Mouse (Mus musculus) forebrain, embryonic 16.5 days (tissue): Measurements from ENCODE around the gene Krtap4-6. TPM values are rescaled to one million over a fixed set of nuclear protein-coding genes. Genes with fewer than 3 reads are reported as not detected.

Experiments
- polyA plus RNA-seq: library from polyadenylated mRNA; unstranded; fragments of >200 nt; fragmentation: Nextera tagmentation; extraction: Ambion mirVana; gene quantifications from 2 replicates; pipeline ENCODE4 v1.2.1, GENCODE M21; 2015

Gene Krtap4-6
- polyA plus RNA-seq, 1 experiment from 2014 or later, result not detected

Other genes with a start within 250 kb of the Krtap4-6 start
- gene Krt12, start 243.7 kb downstream of the Krtap4-6 start, polyA plus RNA-seq, result 0.18 and 0.24 TPM in 2 replicates
- gene Krt20, start 227.8 kb downstream of the Krtap4-6 start, polyA plus RNA-seq, result not detected in 2 replicates
- gene Krt23, start 172.8 kb downstream of the Krtap4-6 start, polyA plus RNA-seq, result 0.15 TPM in 1 of 2 replicates, not detected in the other
- gene Krt39, start 144.6 kb downstream of the Krtap4-6 start, polyA plus RNA-seq, result not detected in 2 replicates
- gene Krt40, start 122.8 kb downstream of the Krtap4-6 start, polyA plus RNA-seq, result not detected in 2 replicates
- not detected in 2 replicates for gene Krtap3-3, start 115.1 kb downstream of the Krtap4-6 start, polyA plus RNA-seq
- not detected in 2 replicates for gene Krtap3-2, start 109.1 kb downstream of the Krtap4-6 start, polyA plus RNA-seq
- not detected in 2 replicates for gene Gm11939, start 106.5 kb downstream of the Krtap4-6 start, polyA plus RNA-seq
- not detected in 2 replicates for gene Krtap3-1, start 99.3 kb downstream of the Krtap4-6 start, polyA plus RNA-seq
- gene Krtap1-5, start 84.9 kb downstream of the Krtap4-6 start, polyA plus RNA-seq, result not detected in 2 replicates
- gene Krtap1-4, start 82.3 kb downstream of the Krtap4-6 start, polyA plus RNA-seq, result not detected in 2 replicates
- not detected in 2 replicates for gene Krtap1-3, start 74.6 kb downstream of the Krtap4-6 start, polyA plus RNA-seq
- gene Krtap9-3, start 67.9 kb downstream of the Krtap4-6 start, polyA plus RNA-seq, result not detected in 2 replicates
- not detected in 2 replicates for gene Gm11938, start 62.7 kb downstream of the Krtap4-6 start, polyA plus RNA-seq
- gene Gm11937, start 55.8 kb downstream of the Krtap4-6 start, polyA plus RNA-seq, result not detected in 2 replicates
- not detected in 2 replicates for gene Krtap2-4, start 51.1 kb downstream of the Krtap4-6 start, polyA plus RNA-seq
- not detected in 2 replicates for gene Gm11562, start 45.5 kb downstream of the Krtap4-6 start, polyA plus RNA-seq
- gene Krtap4-1, start 37.7 kb downstream of the Krtap4-6 start, polyA plus RNA-seq, result not detected in 2 replicates
- gene Krtap4-2, start 30.9 kb downstream of the Krtap4-6 start, polyA plus RNA-seq, result not detected in 2 replicates
- gene Krtap4-7, start 21.9 kb downstream of the Krtap4-6 start, polyA plus RNA-seq, result not detected in 2 replicates
- not detected in 2 replicates for gene Gm11555, start 15.7 kb downstream of the Krtap4-6 start, polyA plus RNA-seq
- not detected in 2 replicates for gene Gm11563, start 7.0 kb downstream of the Krtap4-6 start, polyA plus RNA-seq
- gene Gm14190, start 24.8 kb upstream of the Krtap4-6 start, polyA plus RNA-seq, result not detected in 2 replicates
- not detected in 2 replicates for gene Gm14180, start 68.3 kb upstream of the Krtap4-6 start, polyA plus RNA-seq
- not detected in 2 replicates for gene Gm11595, start 107.0 kb upstream of the Krtap4-6 start, polyA plus RNA-seq
- not detected in 2 replicates for gene Krtap4-8, start 114.7 kb upstream of the Krtap4-6 start, polyA plus RNA-seq
- gene Krtap4-9, start 119.2 kb upstream of the Krtap4-6 start, polyA plus RNA-seq, result not detected in 2 replicates
- gene Gm11596, start 127.5 kb upstream of the Krtap4-6 start, polyA plus RNA-seq, result not detected in 2 replicates
- gene Gm11569, start 133.0 kb upstream of the Krtap4-6 start, polyA plus RNA-seq, result not detected in 2 replicates
- not detected in 2 replicates for gene Gm11554, start 138.5 kb upstream of the Krtap4-6 start, polyA plus RNA-seq
- gene Krtap4-13, start 143.9 kb upstream of the Krtap4-6 start, polyA plus RNA-seq, result not detected in 2 replicates
- not detected in 2 replicates for gene Gm11564, start 149.7 kb upstream of the Krtap4-6 start, polyA plus RNA-seq
- not detected in 2 replicates for gene 2300003K06Rik, start 172.1 kb upstream of the Krtap4-6 start, polyA plus RNA-seq
- gene Krtap4-16, start 185.6 kb upstream of the Krtap4-6 start, polyA plus RNA-seq, result not detected in 2 replicates
- gene Gm11568, start 192.0 kb upstream of the Krtap4-6 start, polyA plus RNA-seq, result not detected in 2 replicates
- gene Gm11559, start 198.5 kb upstream of the Krtap4-6 start, polyA plus RNA-seq, result not detected in 2 replicates
- not detected in 2 replicates for gene Krtap9-1, start 207.4 kb upstream of the Krtap4-6 start, polyA plus RNA-seq
- not detected in 2 replicates for gene Gm11567, start 213.2 kb upstream of the Krtap4-6 start, polyA plus RNA-seq
- gene Krtap31-1, start 242.0 kb upstream of the Krtap4-6 start, polyA plus RNA-seq, result not detected in 2 replicates
- gene Gm11565, start 248.8 kb upstream of the Krtap4-6 start, polyA plus RNA-seq, result not detected in 2 replicates